ENCODE assay signal across 15 mouse cellular contexts in genomic region chr13:6189566-6189965, GRCm38 (mm10).
A peak's percentile ranks its signal among the peaks of the same experiment; 100 is the strongest.
DNase-seq lines count a peak whose midpoint lies in the region; ATAC-seq and TF ChIP-seq lines count a peak whose summit lies in the region.
"Had no signal": no experiment of that assay in that cellular context is flagged by ENCODE, and none has a peak within 500 bp of the region (broad histone marks: within the 10 kb centered on the region; RNA-seq: fewer than 3 reads in every experiment).

No protein-coding gene starts in this region.

- TF ChIP-seq EP300 in heart, adult 2 months (IDR thresholded peaks at IDR 0.05; ENCODE audit: insufficient read depth, low read depth, low read length), result no peak

- H3K27ac ChIP-seq in forebrain, embryonic 14.5 days (ENCODE audit: low read depth, low read length), result no peak overlapping the region
- no peak overlapping the region for H3K27ac ChIP-seq in forebrain, embryonic 13.5 days
- H3K27ac ChIP-seq in layer of hippocampus, adult 2 months, result peak overlapping the region; percentile 32; the same call in 1 of the 2 replicates
- peak overlapping the region; percentile 47 for H3K27ac ChIP-seq in lung, embryonic 16.5 days (ENCODE audit: low read length)
- no peak overlapping the region for H3K27ac ChIP-seq in stomach, embryonic 14.5 days (ENCODE audit: low read length)
- no peak overlapping the region for H3K27ac ChIP-seq in heart, adult 2 months
- H3K27ac ChIP-seq: embryonic facial prominence, embryonic 12.5 days; heart, embryonic 13.5 days had no signal

- H3K4me1 ChIP-seq in forebrain, embryonic 14.5 days (ENCODE audit: control insufficient read depth, insufficient read depth, low read length), result peaks cover 10% of the 10 kb centered on the region
- H3K4me1 ChIP-seq in forebrain, embryonic 13.5 days, result peaks cover 25% of the 10 kb centered on the region
- H3K4me1 ChIP-seq in lung, embryonic 16.5 days (replicated peaks; ENCODE audit: control insufficient read depth, insufficient read depth, low read length), result peaks cover 10% of the 10 kb centered on the region; the same call in 1 of the 2 replicates
- peaks cover 3% of the 10 kb centered on the region; the same call in 1 of the 2 replicates for H3K4me1 ChIP-seq in stomach, embryonic 14.5 days (ENCODE audit: control insufficient read depth, insufficient read depth, low read length)
- H3K4me1 ChIP-seq in heart, adult 2 months (ENCODE audit: control insufficient read depth, insufficient read depth, low read length), result peaks cover 9% of the 10 kb centered on the region
- H3K4me1 ChIP-seq: embryonic facial prominence, embryonic 12.5 days had no signal

- intact Hi-C loops in heart, adult 2 months (cut with DNase I), result no loop called here

- TF ChIP-seq CTCF in layer of hippocampus, adult 2 months (conservative IDR thresholded peaks at IDR 0.05), result no peak
- no peak for TF ChIP-seq CTCF in heart, adult 2 months (IDR thresholded peaks at IDR 0.05)

- no peak overlapping the region for H3K4me3 ChIP-seq in forebrain, embryonic 14.5 days (ENCODE audit: low read depth, low read length)
- H3K4me3 ChIP-seq in forebrain, embryonic 13.5 days, result no peak overlapping the region
- peak overlapping the region; percentile 5; the same call in 1 of the 2 replicates for H3K4me3 ChIP-seq in layer of hippocampus, adult 2 months
- no peak overlapping the region for H3K4me3 ChIP-seq in lung, embryonic 16.5 days (ENCODE audit: low read length)
- no peak overlapping the region for H3K4me3 ChIP-seq in stomach, embryonic 14.5 days (ENCODE audit: low read depth, low read length)
- H3K4me3 ChIP-seq in heart, adult 2 months, result no peak overlapping the region
- H3K4me3 ChIP-seq: embryonic facial prominence, embryonic 12.5 days; heart, embryonic 13.5 days had no signal

- H3K36me3 ChIP-seq in forebrain, embryonic 14.5 days (ENCODE audit: control insufficient read depth, insufficient read depth, low read length), result no peaks in the 10 kb centered on the region
- H3K36me3 ChIP-seq in forebrain, embryonic 13.5 days (ENCODE audit: poor library complexity, severe bottlenecking), result no peaks in the 10 kb centered on the region
- no peaks in the 10 kb centered on the region for H3K36me3 ChIP-seq in lung, embryonic 16.5 days (ENCODE audit: control insufficient read depth, insufficient read depth, low read length)
- H3K36me3 ChIP-seq in stomach, embryonic 14.5 days (ENCODE audit: control insufficient read depth, insufficient read depth, low read length), result no peaks in the 10 kb centered on the region
- peaks cover 8% of the 10 kb centered on the region for H3K36me3 ChIP-seq in heart, adult 2 months (ENCODE audit: control insufficient read depth, insufficient read depth, low read length)
- H3K36me3 ChIP-seq: embryonic facial prominence, embryonic 12.5 days; heart, embryonic 13.5 days had no signal

- H3K79me2 ChIP-seq in heart, adult 2 months (replicated peaks; ENCODE audit: control insufficient read depth, insufficient read depth, low read length), result no peaks in the 10 kb centered on the region

- H3K4me2 ChIP-seq in forebrain, embryonic 14.5 days (ENCODE audit: low read length), result no peak overlapping the region
- no peak overlapping the region for H3K4me2 ChIP-seq in forebrain, embryonic 13.5 days
- peak overlapping the region; percentile 12; the same call in 1 of the 2 replicates for H3K4me2 ChIP-seq in lung, embryonic 16.5 days (ENCODE audit: low read depth, low read length)
- H3K4me2 ChIP-seq in stomach, embryonic 14.5 days (replicated peaks; ENCODE audit: low read depth, low read length), result no peak overlapping the region
- H3K4me2 ChIP-seq: embryonic facial prominence, embryonic 12.5 days; heart, embryonic 13.5 days had no signal

- peak; percentile 12 for DNase-seq in forebrain, embryonic 14.5 days (ENCODE audit: low spot score)
- DNase-seq in layer of hippocampus, adult 2 months (ENCODE audit: low spot score in 2 of 2), result no peak
- DNase-seq in layer of hippocampus, adult 9-11 months, result no peak
- DNase-seq in cerebellum, postnatal 4 days (ENCODE audit: low spot score in 2 of 2), result no peak
- no peak for DNase-seq in heart, adult 2 months
- DNase-seq: cerebellum, postnatal 14 days; gastrocnemius, postnatal 36 days; kidney, adult 9 months; right cerebral cortex, postnatal 25 days had no signal

- no peak overlapping the region for H3K9ac ChIP-seq in forebrain, embryonic 14.5 days (ENCODE audit: low read length)
- no peak overlapping the region for H3K9ac ChIP-seq in forebrain, embryonic 13.5 days
- H3K9ac ChIP-seq in lung, embryonic 16.5 days (ENCODE audit: low read length), result no peak overlapping the region
- H3K9ac ChIP-seq in stomach, embryonic 14.5 days (replicated peaks; ENCODE audit: low read depth, low read length), result no peak overlapping the region
- H3K9ac ChIP-seq in heart, adult 2 months (ENCODE audit: low read depth, low read length), result no peak overlapping the region
- H3K9ac ChIP-seq: embryonic facial prominence, embryonic 12.5 days; heart, embryonic 13.5 days had no signal

- H3K9me3 ChIP-seq in forebrain, embryonic 14.5 days (replicated peaks; ENCODE audit: control insufficient read depth, low read length), result no peaks in the 10 kb centered on the region
- H3K9me3 ChIP-seq in forebrain, embryonic 13.5 days (replicated peaks), result no peaks in the 10 kb centered on the region
- H3K9me3 ChIP-seq in lung, embryonic 16.5 days (ENCODE audit: control insufficient read depth, low read length), result no peaks in the 10 kb centered on the region
- no peaks in the 10 kb centered on the region for H3K9me3 ChIP-seq in stomach, embryonic 14.5 days (ENCODE audit: control insufficient read depth, low read depth, low read length)
- H3K9me3 ChIP-seq: embryonic facial prominence, embryonic 12.5 days; heart, embryonic 13.5 days had no signal

- ATAC-seq in forebrain, embryonic 14.5 days, result no peak
- ATAC-seq in forebrain, embryonic 13.5 days, result no peak
- peak; percentile 41; the same call in 1 of the 2 replicates for ATAC-seq in lung, embryonic 16.5 days (ENCODE audit: low read depth)
- ATAC-seq in stomach, embryonic 14.5 days (ENCODE audit: insufficient number of reproducible peaks, insufficient read depth, low FRiP score, low read depth), result 0 out of 2 replicates have a peak, but pooled peaks have one; percentile 7

- H3K27me3 ChIP-seq in forebrain, embryonic 14.5 days (replicated peaks; ENCODE audit: control insufficient read depth, insufficient read depth, low read length), result no peaks in the 10 kb centered on the region
- H3K27me3 ChIP-seq in forebrain, embryonic 13.5 days, result no peaks in the 10 kb centered on the region
- no peaks in the 10 kb centered on the region for H3K27me3 ChIP-seq in lung, embryonic 16.5 days (ENCODE audit: control insufficient read depth, insufficient read depth, low read depth, low read length)
- no peaks in the 10 kb centered on the region for H3K27me3 ChIP-seq in stomach, embryonic 14.5 days (ENCODE audit: control insufficient read depth, insufficient read depth, low read length)
- no peaks in the 10 kb centered on the region for H3K27me3 ChIP-seq in heart, adult 2 months (ENCODE audit: control insufficient read depth, insufficient read depth, low read length)
- H3K27me3 ChIP-seq: CH12.LX; embryonic facial prominence, embryonic 12.5 days; heart, embryonic 13.5 days had no signal

- WGBS in forebrain, embryonic 14.5 days, result 46% methylated on average over 7 of the region's 7 CpGs
- 46% methylated on average over 7 of the region's 7 CpGs for WGBS in forebrain, embryonic 13.5 days
- 34% methylated on average over 7 of the region's 7 CpGs for WGBS in lung, embryonic 16.5 days
- WGBS in stomach, embryonic 14.5 days, result 39% methylated on average over 7 of the region's 7 CpGs
- 55% methylated on average over 7 of the region's 7 CpGs for WGBS in heart, adult 2 months

- no peak for TF ChIP-seq POLR2A in heart, adult 2 months (IDR thresholded peaks at IDR 0.05; ENCODE audit: insufficient read depth, low read depth, low read length)

Comparison
In these comparisons a context has a peak if more than half of its experiments do, and no peak if none do; other contexts are left out.
1. ATAC-seq: peak in lung, embryonic 16.5 days (single experiment) and stomach, embryonic 14.5 days (single experiment); none in forebrain, embryonic 14.5 days (single experiment) and forebrain, embryonic 13.5 days (single experiment).
2. H3K27ac ChIP-seq: peak in layer of hippocampus, adult 2 months (single experiment) and lung, embryonic 16.5 days (single experiment); none in forebrain, embryonic 14.5 days (single experiment), forebrain, embryonic 13.5 days (single experiment), stomach, embryonic 14.5 days (single experiment) and heart, adult 2 months (single experiment).